Mouse (Mus musculus): ENCODE measurements at regions not wholly inside any gene's neighbourhood (a gene's known extent, or its start where the extent isn't known, plus 50 kb on each side); places are given as distances from the start of the nearest gene placed in this dataset.

DNA sequence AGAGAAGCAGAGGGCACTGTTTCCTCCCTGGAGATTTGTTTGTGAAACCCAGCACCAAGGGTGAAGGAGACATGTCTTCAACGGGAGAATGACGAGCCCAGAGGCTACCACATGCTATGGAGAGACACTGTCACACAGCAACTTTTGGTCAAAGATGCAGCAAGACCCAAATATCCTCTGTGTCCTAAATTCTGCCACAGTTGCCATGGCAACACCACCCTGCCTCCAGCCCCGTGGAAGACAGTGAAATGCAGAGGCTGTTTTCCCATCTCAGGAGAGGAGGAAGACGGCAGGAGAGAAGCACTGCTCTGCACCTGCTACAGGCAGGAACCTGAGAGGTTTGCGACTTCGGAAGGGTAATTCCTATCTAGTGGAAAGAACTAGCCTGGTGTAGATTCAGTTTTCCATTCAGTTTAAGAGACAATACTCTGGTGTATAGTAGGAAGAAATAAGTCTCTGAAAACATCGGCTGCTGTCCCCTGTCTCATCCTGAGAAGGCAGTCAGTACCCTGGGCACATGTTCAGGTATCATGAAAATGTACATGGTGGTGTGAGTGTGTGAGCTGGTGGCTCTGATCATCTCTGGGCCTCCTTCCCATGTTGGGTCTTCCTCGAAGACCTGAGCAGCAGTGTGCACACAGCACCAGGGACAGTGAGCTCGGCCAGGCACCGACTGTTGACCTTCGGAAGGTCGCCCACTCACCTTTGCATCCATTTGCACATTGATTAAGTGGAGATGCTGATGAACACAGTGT is 333.6 kb downstream of the Agtpbp1 start:
- no peak overlapping the region for H3K4me2 ChIP-seq (ENCODE audit: low read length)
- no peaks in the 10 kb centered on the region for H3K27me3 ChIP-seq (replicated peaks; ENCODE audit: control insufficient read depth, insufficient read depth, low read length)
- no peak overlapping the region for H3K27ac ChIP-seq (ENCODE audit: low read depth)
- H3K4me1 ChIP-seq (replicated peaks; ENCODE audit: control insufficient read depth, insufficient read depth, low read length) = no peaks in the 10 kb centered on the region
- no peak overlapping the region for H3K9ac ChIP-seq (ENCODE audit: low read length)
- 62% methylated on average over 12 of the region's 12 CpGs for WGBS
- ATAC-seq (replicated peaks; ENCODE audit: low FRiP score, low TSS enrichment, low read depth) (no peak), DNase-seq (ENCODE audit: low spot score) (no peak)
- H3K4me3 ChIP-seq (ENCODE audit: low read depth, low read length) = no peak overlapping the region
- no peaks in the 10 kb centered on the region for H3K36me3 ChIP-seq (ENCODE audit: control insufficient read depth, insufficient read depth, low read length)
- no peaks in the 10 kb centered on the region for H3K9me3 ChIP-seq (ENCODE audit: control insufficient read depth, low read length)

DNA sequence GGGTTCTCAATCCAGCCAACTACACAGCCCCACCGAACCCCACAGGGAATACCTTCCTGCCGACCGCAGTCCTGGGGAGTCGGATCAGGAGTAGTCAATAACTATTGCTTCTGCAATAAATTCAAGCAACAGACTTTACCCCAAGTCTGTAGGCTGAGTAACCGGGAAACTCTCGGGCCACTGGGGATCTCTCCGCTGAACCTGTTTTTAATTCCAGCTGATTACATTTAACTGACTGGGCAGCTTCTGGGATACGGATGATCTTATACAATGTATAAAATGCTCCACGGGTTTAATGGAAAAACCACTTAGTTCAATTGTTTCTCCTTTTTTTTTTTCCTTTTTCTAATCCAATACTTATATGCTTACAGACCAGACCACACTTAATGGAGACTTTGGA is 336.6 kb downstream of the Agtpbp1 start:
- WGBS = 88% methylated on average over 9 of the region's 9 CpGs
- no peak overlapping the region for H3K9ac ChIP-seq (ENCODE audit: low read length)
- H3K4me1 ChIP-seq (replicated peaks; ENCODE audit: control insufficient read depth, insufficient read depth, low read length) = no peaks in the 10 kb centered on the region
- no peak for ATAC-seq (replicated peaks; ENCODE audit: low FRiP score, low TSS enrichment, low read depth)
- no peak overlapping the region for H3K4me2 ChIP-seq (ENCODE audit: low read length)
- H3K36me3 ChIP-seq (ENCODE audit: control insufficient read depth, insufficient read depth, low read length) = no peaks in the 10 kb centered on the region
- no peak overlapping the region for H3K4me3 ChIP-seq (ENCODE audit: low read depth, low read length)
- H3K27me3 ChIP-seq (replicated peaks; ENCODE audit: control insufficient read depth, insufficient read depth, low read length) = no peaks in the 10 kb centered on the region
- no peak for DNase-seq (ENCODE audit: low spot score)
- H3K9me3 ChIP-seq (ENCODE audit: control insufficient read depth, low read length) = no peaks in the 10 kb centered on the region
- H3K27ac ChIP-seq (ENCODE audit: low read depth) = no peak overlapping the region

DNA sequence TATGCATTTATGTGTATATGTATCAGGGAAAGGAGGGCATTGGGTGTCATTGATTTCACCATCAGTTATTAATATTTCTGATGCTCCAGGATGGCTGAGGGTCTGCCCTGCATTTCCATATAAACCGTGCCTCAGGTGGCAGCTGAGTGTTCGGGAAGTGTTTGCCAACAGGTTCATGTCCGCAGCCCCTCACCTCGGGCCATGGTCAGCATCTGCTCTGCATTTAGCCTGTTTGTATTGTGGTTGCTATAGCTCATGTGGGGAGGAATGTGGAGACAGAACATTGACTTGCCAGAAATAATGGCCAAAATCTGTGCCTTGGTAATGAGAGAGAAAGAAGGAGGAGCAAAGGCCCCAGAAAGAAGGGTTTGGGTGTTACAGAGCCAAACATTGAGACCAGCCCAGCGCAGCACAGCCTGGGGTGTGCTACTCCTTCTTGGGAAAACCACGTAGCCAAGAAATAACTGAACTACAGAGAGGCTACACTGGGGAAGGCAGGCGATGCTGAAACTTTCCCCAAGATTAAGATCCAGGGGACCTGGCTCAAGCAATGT is 338.0 kb downstream of the Agtpbp1 start:
- Histone ChIP-seq H3K4me2 (ENCODE audit: low read length) (no peak overlapping the region), H3K4me3 (ENCODE audit: low read depth, low read length) (no peak overlapping the region), H3K36me3 (ENCODE audit: control insufficient read depth, insufficient read depth, low read length) (no peaks in the 10 kb centered on the region), H3K27ac (ENCODE audit: low read depth) (no peak overlapping the region), H3K27me3 (replicated peaks; ENCODE audit: control insufficient read depth, insufficient read depth, low read length) (no peaks in the 10 kb centered on the region), H3K9ac (ENCODE audit: low read length) (no peak overlapping the region), H3K4me1 (replicated peaks; ENCODE audit: control insufficient read depth, insufficient read depth, low read length) (no peaks in the 10 kb centered on the region), H3K9me3 (ENCODE audit: control insufficient read depth, low read length) (no peaks in the 10 kb centered on the region)
- ATAC-seq (replicated peaks; ENCODE audit: low FRiP score, low TSS enrichment, low read depth) (no peak), DNase-seq (ENCODE audit: low spot score) (no peak)
- WGBS = 81% methylated on average over 7 of the region's 7 CpGs

DNA sequence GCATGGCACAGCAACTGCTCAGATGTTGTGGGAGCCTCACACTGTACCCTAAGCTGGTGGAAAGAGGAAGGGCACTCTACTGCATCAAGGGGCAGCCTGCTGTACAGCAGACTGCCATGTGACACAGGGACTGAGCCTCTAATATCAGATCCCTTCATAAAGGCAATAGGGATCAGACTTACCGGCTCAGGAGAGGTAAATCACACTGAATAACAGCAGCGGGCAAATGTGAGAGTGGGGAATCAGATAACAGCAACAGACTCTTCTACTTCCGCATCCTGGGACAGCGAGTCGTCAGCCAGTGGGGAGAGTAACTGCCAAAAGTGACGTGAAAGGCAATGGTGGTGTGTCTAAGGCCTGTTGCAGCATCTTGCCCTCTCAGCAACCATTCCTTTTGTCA is 339.0 kb downstream of the Agtpbp1 start:
- 53% methylated on average over 6 of the region's 6 CpGs for WGBS
- Histone ChIP-seq H3K4me1 (replicated peaks; ENCODE audit: control insufficient read depth, insufficient read depth, low read length) (no peaks in the 10 kb centered on the region), H3K27me3 (replicated peaks; ENCODE audit: control insufficient read depth, insufficient read depth, low read length) (no peaks in the 10 kb centered on the region), H3K9me3 (ENCODE audit: control insufficient read depth, low read length) (no peaks in the 10 kb centered on the region), H3K4me3 (ENCODE audit: low read depth, low read length) (no peak overlapping the region), H3K36me3 (ENCODE audit: control insufficient read depth, insufficient read depth, low read length) (no peaks in the 10 kb centered on the region), H3K4me2 (ENCODE audit: low read length) (no peak overlapping the region), H3K27ac (ENCODE audit: low read depth) (no peak overlapping the region), H3K9ac (ENCODE audit: low read length) (no peak overlapping the region)
- DNase-seq (ENCODE audit: low spot score) (no peak), ATAC-seq (replicated peaks; ENCODE audit: low FRiP score, low TSS enrichment, low read depth) (no peak)

DNA sequence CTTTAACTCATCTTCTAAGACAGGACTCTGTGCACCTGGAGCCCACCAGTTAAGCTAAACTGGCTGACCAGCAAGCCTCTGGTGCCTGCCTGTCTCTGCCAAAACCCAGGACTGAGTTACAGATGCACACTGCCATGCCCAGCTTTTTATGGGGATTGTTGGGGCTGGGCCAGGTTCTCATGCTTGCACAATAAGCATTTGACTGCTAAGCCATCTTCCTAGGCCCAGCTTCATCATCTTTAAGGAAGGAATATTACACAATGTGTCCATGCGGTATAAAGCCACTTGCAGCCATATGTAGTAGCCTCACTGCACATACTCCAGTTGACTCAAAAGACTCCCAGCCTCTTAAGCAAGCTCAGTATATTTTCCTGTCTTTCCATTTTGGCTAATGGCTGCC is 340.4 kb downstream of the Agtpbp1 start:
- Histone ChIP-seq H3K9ac (ENCODE audit: low read length) (no peak overlapping the region), H3K27ac (ENCODE audit: low read depth) (no peak overlapping the region), H3K4me3 (ENCODE audit: low read depth, low read length) (no peak overlapping the region), H3K4me1 (replicated peaks; ENCODE audit: control insufficient read depth, insufficient read depth, low read length) (no peaks in the 10 kb centered on the region), H3K9me3 (ENCODE audit: control insufficient read depth, low read length) (no peaks in the 10 kb centered on the region), H3K4me2 (ENCODE audit: low read length) (no peak overlapping the region), H3K36me3 (ENCODE audit: control insufficient read depth, insufficient read depth, low read length) (no peaks in the 10 kb centered on the region), H3K27me3 (replicated peaks; ENCODE audit: control insufficient read depth, insufficient read depth, low read length) (no peaks in the 10 kb centered on the region)
- DNase-seq (ENCODE audit: low spot score) (no peak), ATAC-seq (replicated peaks; ENCODE audit: low FRiP score, low TSS enrichment, low read depth) (no peak)
- 87% methylated on average over 1 of the region's 1 CpGs for WGBS

DNA sequence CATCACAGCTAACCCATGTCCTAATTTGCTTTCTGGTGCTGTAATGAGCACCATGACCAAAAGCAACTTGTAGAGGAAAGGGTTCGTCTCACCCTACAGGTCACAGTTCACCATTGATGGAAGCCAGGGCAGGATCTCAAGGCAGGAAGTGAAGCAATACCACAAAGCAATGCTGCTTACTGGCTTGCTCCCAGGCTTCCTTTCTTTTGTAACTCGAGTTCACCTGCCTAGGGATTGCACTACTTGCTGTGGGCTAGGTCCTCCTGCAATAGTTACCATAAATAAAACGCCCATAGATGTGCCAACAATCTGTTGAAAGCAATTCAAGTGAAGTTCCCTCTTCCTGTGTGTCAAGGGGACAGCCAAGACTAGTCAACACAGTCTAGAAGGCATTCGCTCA is 342.4 kb downstream of the Agtpbp1 start:
- Histone ChIP-seq H3K4me1 (replicated peaks; ENCODE audit: control insufficient read depth, insufficient read depth, low read length) (no peaks in the 10 kb centered on the region), H3K9me3 (ENCODE audit: control insufficient read depth, low read length) (no peaks in the 10 kb centered on the region), H3K27me3 (replicated peaks; ENCODE audit: control insufficient read depth, insufficient read depth, low read length) (no peaks in the 10 kb centered on the region), H3K4me3 (ENCODE audit: low read depth, low read length) (no peak overlapping the region), H3K9ac (ENCODE audit: low read length) (no peak overlapping the region), H3K27ac (ENCODE audit: low read depth) (no peak overlapping the region), H3K4me2 (ENCODE audit: low read length) (no peak overlapping the region), H3K36me3 (ENCODE audit: control insufficient read depth, insufficient read depth, low read length) (no peaks in the 10 kb centered on the region)
- no peak for DNase-seq (ENCODE audit: low spot score)
- ATAC-seq (replicated peaks; ENCODE audit: low FRiP score, low TSS enrichment, low read depth) = no peak
- WGBS = 61% methylated on average over 4 of the region's 4 CpGs

DNA sequence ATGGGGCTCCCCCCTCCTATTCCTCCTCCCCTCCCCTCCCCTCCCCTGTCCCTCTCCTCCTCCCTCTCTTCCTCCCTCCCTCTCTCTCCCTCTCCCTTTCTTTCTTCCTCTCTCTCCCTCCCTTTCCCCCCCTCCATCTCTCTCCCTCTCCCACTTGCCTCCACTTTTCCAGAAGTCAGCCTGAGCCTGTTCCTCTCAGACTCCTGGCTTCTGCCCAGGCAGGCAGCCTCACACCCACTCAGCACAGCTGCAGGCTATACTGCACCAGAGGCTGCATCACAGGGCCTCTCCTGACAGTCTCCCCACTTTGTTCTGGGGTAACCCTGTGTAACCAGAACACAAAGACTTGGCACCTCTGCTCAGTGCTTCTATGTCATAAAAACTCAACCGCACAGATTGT is 346.3 kb downstream of the Agtpbp1 start:
- H3K27ac ChIP-seq (ENCODE audit: low read depth) = no peak overlapping the region
- H3K4me3 ChIP-seq (ENCODE audit: low read depth, low read length) = no peak overlapping the region
- no peaks in the 10 kb centered on the region for H3K4me1 ChIP-seq (replicated peaks; ENCODE audit: control insufficient read depth, insufficient read depth, low read length)
- no peak overlapping the region for H3K4me2 ChIP-seq (ENCODE audit: low read length)
- 68% methylated on average over 1 of the region's 1 CpGs for WGBS
- no peaks in the 10 kb centered on the region for H3K9me3 ChIP-seq (ENCODE audit: control insufficient read depth, low read length)
- ATAC-seq (replicated peaks; ENCODE audit: low FRiP score, low TSS enrichment, low read depth) = no peak
- no peaks in the 10 kb centered on the region for H3K27me3 ChIP-seq (replicated peaks; ENCODE audit: control insufficient read depth, insufficient read depth, low read length)
- H3K9ac ChIP-seq (ENCODE audit: low read length) = no peak overlapping the region
- DNase-seq (ENCODE audit: low spot score) = no peak
- no peaks in the 10 kb centered on the region for H3K36me3 ChIP-seq (ENCODE audit: control insufficient read depth, insufficient read depth, low read length)

DNA sequence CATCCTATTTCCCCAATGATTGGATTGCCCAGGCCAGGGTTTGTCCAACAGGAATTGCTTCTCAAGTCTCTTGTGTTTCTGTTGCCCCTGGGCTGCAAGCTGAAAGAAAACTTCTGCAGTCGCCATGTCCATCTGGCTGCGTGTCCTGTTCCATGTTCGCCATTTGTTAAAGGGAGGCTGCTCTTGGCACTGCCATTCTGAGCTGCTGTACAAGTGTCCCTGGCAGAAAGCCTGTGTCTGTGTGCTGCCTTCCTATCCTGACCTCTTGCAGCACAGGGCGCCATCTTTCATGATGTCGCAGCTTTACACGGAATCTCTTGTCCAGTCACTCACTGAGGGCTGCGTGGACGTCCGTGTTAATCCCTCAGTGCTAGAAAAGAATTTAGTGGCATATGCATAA is 349.2 kb downstream of the Agtpbp1 start:
- DNase-seq (ENCODE audit: low spot score) = no peak
- Histone ChIP-seq H3K4me2 (ENCODE audit: low read length) (no peak overlapping the region), H3K27me3 (replicated peaks; ENCODE audit: control insufficient read depth, insufficient read depth, low read length) (no peaks in the 10 kb centered on the region), H3K9ac (ENCODE audit: low read length) (no peak overlapping the region), H3K27ac (ENCODE audit: low read depth) (no peak overlapping the region), H3K36me3 (ENCODE audit: control insufficient read depth, insufficient read depth, low read length) (no peaks in the 10 kb centered on the region), H3K4me3 (ENCODE audit: low read depth, low read length) (no peak overlapping the region), H3K4me1 (replicated peaks; ENCODE audit: control insufficient read depth, insufficient read depth, low read length) (no peaks in the 10 kb centered on the region), H3K9me3 (ENCODE audit: control insufficient read depth, low read length) (no peaks in the 10 kb centered on the region)
- 91% methylated on average over 9 of the region's 9 CpGs for WGBS
- no peak for ATAC-seq (replicated peaks; ENCODE audit: low FRiP score, low TSS enrichment, low read depth)

DNA sequence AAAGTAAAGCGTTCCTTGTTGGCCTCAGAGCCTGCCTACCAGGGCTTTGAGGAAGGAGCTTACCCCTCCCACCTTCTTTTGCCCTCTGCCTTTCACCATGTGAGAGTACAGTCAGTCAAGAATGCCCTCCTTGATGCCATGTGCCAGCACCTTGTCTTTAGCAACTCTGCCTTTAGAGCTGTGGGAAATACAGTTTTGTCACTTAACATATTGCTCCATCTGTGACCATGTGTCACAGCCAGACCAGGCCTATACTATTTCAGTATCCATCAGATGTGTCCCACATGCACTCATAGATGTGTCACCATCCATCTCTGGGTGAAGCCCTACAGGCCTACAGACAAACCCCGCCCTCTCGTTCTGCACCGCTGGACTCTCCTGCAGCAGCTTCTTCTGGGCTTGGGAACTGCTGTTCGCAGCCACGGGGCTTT is 355.9 kb downstream of the Agtpbp1 start:
- ATAC-seq (replicated peaks; ENCODE audit: low FRiP score, low TSS enrichment, low read depth) (no peak), DNase-seq (ENCODE audit: low spot score) (no peak)
- no peak overlapping the region for H3K9ac ChIP-seq (ENCODE audit: low read length)
- H3K27me3 ChIP-seq (replicated peaks; ENCODE audit: control insufficient read depth, insufficient read depth, low read length) = no peaks in the 10 kb centered on the region
- H3K4me2 ChIP-seq (ENCODE audit: low read length) = no peak overlapping the region
- H3K9me3 ChIP-seq (ENCODE audit: control insufficient read depth, low read length) = no peaks in the 10 kb centered on the region
- no peak overlapping the region for H3K27ac ChIP-seq (ENCODE audit: low read depth)
- WGBS = 87% methylated on average over 6 of the region's 6 CpGs
- H3K4me1 ChIP-seq (replicated peaks; ENCODE audit: control insufficient read depth, insufficient read depth, low read length) = no peaks in the 10 kb centered on the region
- H3K4me3 ChIP-seq (ENCODE audit: low read depth, low read length) = no peak overlapping the region
- H3K36me3 ChIP-seq (ENCODE audit: control insufficient read depth, insufficient read depth, low read length) = no peaks in the 10 kb centered on the region

Data from intestine, embryonic 14.5 days (tissue).